Mouse (Mus musculus) hindbrain, embryonic 11.5 days (tissue): ENCODE data around the gene Arid1b. TPM values are rescaled to one million over a fixed set of nuclear protein-coding genes. Genes with fewer than 3 reads are reported as not detected.

Experiments used
- ATAC-seq: fragments of 200-750 bp; cut with Nextera tagmentation; 2 replicates; pipeline ENCODE4 v1.8.0; 2017; ENCODE audit warnings: mild to moderate bottlenecking, moderate TSS enrichment, moderate library complexity; ENCODE audit not compliant: low FRiP score
- DNase-seq: peaks from one replicate; pipeline ENCODE4 v3.0.0-alpha.2; 2015; ENCODE audit warnings: low spot score
- H3K27ac ChIP-seq: fragments of 300-500 bp; sonication (generic); 2 replicates; pipeline ENCODE4 v1.5.1; 2014; ENCODE audit warnings: mild to moderate bottlenecking, low read depth, low read length
- H3K27me3 ChIP-seq: fragments of 300-500 bp; sonication (generic); 2 replicates; pipeline ENCODE4 v1.6.1; 2014; ENCODE audit warnings: mild to moderate bottlenecking, low read length, moderate library complexity, mixed read lengths; ENCODE audit not compliant: control insufficient read depth, insufficient read depth
- H3K36me3 ChIP-seq: fragments of 300-500 bp; sonication (generic); 2 replicates; pipeline ENCODE4 v1.6.1; 2014; ENCODE audit warnings: mild to moderate bottlenecking, low read length, moderate library complexity, mixed read lengths; ENCODE audit not compliant: control insufficient read depth, insufficient read depth
- H3K4me1 ChIP-seq: fragments of 300-500 bp; sonication (generic); replicated peaks from 2 replicates; pipeline ENCODE4 v1.6.1; 2014; ENCODE audit warnings: low read length, mixed read lengths; ENCODE audit not compliant: control insufficient read depth, insufficient read depth
- H3K4me2 ChIP-seq: fragments of 300-500 bp; sonication (generic); replicated peaks from 2 replicates; pipeline ENCODE4 v1.6.1; 2014; ENCODE audit warnings: mild to moderate bottlenecking, low read depth, low read length
- H3K4me3 ChIP-seq: fragments of 300-500 bp; sonication (generic); 2 replicates; pipeline ENCODE4 v1.5.1; 2014; ENCODE audit warnings: low read depth, low read length
- H3K9ac ChIP-seq: fragments of 300-500 bp; sonication (generic); 2 replicates; pipeline ENCODE4 v1.6.1; 2014; ENCODE audit warnings: low read depth, low read length
- H3K9me3 ChIP-seq: fragments of 300-500 bp; sonication (generic); 2 replicates; pipeline ENCODE4 v1.6.1; 2016; ENCODE audit warnings: low read length; ENCODE audit not compliant: control insufficient read depth
- WGBS: fragments of 180-500 bp; shearing (Covaris S2); extraction: QIAGEN DNeasy Blood & Tissue Kit; methylation state at CpG from one replicate; pipeline ENCODE4 v1.1.7; 2014; 5-methylcytosine and 5-hydroxymethylcytosine counted together
- polyA plus RNA-seq: library from polyadenylated mRNA; unstranded; fragments of >200 nt; fragmentation: Nextera tagmentation; extraction: Ambion mirVana; gene quantifications from 2 replicates; pipeline ENCODE4 v1.2.1, GENCODE M21; 2014

Gene Arid1b
- polyA plus RNA-seq, 1 experiment from 2014 or later = 18.6 TPM

DNA sequence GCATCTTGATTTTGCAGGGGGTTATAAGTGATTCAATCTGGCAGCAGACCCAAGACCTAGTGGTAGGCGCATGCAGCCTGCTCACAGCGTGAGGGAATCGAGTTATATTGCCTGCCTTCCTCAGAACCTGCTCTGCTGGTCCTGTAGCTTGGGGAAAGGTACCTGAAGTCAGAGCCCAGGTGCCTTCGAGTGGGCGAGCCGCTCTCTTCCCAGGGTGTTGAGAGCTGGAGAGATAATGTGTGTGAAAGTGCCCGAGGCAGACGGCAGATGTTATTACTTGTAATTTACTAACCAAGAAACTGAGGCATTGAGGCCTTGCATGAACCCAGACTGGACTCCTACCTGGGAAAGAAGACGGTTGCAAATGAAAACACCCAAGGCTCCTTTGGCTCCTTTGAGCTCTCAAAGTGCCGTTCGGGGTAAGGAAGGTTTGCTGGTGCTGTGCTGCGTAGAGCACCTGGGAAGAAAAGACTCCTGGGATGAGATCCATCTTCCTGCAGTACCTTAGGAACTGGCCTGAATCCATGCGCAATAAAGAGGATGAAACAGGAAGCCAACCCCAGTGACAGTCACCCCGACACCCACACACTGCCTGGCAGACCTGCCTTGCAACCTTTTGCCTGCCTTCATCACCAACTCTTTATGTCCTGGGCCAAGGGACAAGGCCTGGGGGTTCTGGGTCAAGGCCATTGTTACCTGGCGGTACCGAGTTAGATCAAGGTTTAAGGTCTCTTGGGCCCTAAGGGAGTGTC lies 401.5 kb downstream of the Arid1b start:
- no peak overlapping the region for H3K9ac ChIP-seq
- ATAC-seq (no peak), DNase-seq (no peak)
- 91% methylated on average over 16 of the region's 16 CpGs for WGBS
- no peaks in the 10 kb centered on the region for H3K9me3 ChIP-seq
- no peak overlapping the region for H3K4me3 ChIP-seq
- H3K4me2 ChIP-seq = no peak overlapping the region
- H3K4me1 ChIP-seq = no peaks in the 10 kb centered on the region
- no peaks in the 10 kb centered on the region for H3K27me3 ChIP-seq
- H3K36me3 ChIP-seq = no peaks in the 10 kb centered on the region
- no peak overlapping the region for H3K27ac ChIP-seq

GRCm38 (mm10) chr17:5396213-5396612 lies 402.1 kb downstream of the Arid1b start:
- Histone ChIP-seq H3K27ac (no peak overlapping the region), H3K9me3 (no peaks in the 10 kb centered on the region), H3K9ac (no peak overlapping the region), H3K27me3 (no peaks in the 10 kb centered on the region), H3K4me2 (no peak overlapping the region), H3K36me3 (no peaks in the 10 kb centered on the region), H3K4me1 (no peaks in the 10 kb centered on the region), H3K4me3 (no peak overlapping the region)
- WGBS = 77% methylated on average over 5 of the region's 5 CpGs
- ATAC-seq = no peak
- no peak for DNase-seq
